Mouse (Mus musculus) thymus, postnatal 10 days (tissue): ENCODE measurements around the gene Hoxa4.
A peak's percentile ranks its signal among the peaks of the same experiment; 100 is the strongest.

Experiments used
- DNase-seq, 2 experiments: peaks; one replicate each; pipeline ENCODE4 v3.0.0; 2021; ENCODE audit warnings: low spot score in 2 of 2

Hoxa4 gene

GRCm38 (mm10) chr6:52203371-52204049 is 12.0 kb upstream of the Hoxa4 start:
- no peak for DNase-seq

GRCm38 (mm10) chr6:52203121-52203370 is 11.5 kb upstream of the Hoxa4 start:
- no peak for DNase-seq

GRCm38 (mm10) chr6:52202362-52203120 is 11.0 kb upstream of the Hoxa4 start:
- no peak for DNase-seq

DNA sequence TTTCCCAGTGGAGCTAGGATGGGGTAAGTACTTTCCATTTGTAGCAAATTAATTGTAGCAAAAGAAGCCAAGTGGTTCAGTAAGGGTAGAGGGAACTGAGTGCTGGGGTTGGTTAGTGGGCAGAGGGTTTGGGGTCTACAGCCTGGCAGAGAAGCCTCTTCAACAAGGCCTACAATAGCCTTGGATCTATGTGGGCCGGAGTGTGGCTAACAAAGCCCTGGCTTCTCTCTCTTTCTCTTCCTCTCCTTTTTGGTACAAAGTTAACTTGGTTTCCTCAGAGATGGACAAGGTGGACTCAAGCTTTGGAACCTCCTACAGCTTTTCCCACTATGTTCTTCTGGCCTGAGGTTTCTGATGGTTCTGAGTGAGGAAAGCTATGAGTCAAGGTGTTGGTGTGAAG is 9.7 kb upstream of the Hoxa4 start:
- no peak for DNase-seq

- DNase-seq: no peak
These were observed 9.2 kb upstream of the Hoxa4 start for GRCm38 (mm10) chr6:52200751-52201250.

DNA sequence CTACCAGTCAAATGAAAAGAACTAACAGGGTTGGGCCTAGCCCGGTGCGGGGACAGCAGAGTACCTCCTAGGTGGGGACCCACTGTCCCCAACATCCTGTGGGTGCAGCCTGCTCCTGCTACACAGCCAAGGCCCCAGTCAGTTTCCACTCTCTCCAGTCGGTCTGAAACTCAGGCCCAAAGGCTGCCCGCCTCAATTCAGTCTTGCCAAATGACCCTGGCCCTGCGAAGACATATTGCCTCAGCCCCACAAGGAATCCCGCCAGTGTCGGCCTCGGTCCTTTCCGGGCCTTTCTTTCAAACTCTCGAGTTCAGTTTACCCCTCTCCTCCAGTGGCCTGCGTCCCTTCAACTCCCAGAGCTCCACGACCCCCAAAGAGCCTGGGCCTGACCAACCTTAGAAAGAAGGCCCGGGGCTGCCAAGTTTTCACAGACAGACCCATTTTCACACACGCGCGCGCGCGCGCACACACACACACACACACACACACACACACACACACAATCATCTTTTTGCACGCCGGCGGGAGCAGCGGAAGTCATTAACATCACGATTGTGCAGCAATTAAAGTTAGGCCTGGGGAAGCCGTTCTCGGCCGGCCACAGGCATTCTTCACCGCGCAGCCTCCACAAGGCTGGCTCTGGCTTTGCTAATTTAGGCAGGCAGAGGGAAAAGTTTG is 8.7 kb upstream of the Hoxa4 start:
- no peak for DNase-seq

GRCm38 (mm10) chr6:52197271-52197670 is 5.7 kb upstream of the Hoxa4 start:
- DNase-seq: no peak

- DNase-seq: no peak
These were observed 5.3 kb upstream of the Hoxa4 start for GRCm38 (mm10) chr6:52196811-52197210.

- no peak for DNase-seq
These were observed 3.1 kb upstream of the Hoxa4 start for GRCm38 (mm10) chr6:52194690-52195089.

DNA sequence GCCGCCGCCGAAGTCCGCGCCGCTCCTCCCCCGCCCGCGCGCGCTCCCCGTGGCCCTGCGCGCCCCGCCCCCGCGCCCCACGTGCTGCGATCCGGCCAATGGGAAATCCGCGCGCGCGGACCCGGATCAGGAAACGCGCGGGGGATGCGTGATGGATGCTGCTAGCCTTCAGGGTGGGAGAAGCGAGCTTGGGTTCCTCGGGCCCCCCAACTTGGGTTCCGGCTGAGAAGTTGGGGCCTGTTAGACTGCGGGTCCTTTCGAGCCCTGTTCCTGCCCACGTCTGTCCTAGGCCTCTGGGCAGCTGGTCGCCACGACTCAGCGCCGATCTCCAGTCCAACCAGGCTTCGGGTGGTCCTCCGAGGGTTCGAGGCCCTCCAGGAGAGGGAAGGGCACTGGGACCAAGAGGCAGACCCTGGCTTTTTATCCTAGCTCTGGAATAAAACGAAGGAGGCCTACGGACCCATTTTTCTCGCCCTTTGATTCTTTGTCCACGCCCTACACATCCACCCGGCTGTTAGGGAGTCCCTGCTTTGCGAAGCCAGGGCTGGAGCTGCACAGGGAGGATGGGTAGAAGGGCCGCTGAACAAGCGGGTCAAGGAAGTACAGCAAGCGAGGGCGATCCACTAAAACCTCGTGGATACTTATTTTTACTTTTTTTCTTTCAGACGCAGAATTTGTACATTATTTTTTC is 452 bp upstream of the Hoxa4 start:
- DNase-seq: peak; percentile 73 to 86

DNA sequence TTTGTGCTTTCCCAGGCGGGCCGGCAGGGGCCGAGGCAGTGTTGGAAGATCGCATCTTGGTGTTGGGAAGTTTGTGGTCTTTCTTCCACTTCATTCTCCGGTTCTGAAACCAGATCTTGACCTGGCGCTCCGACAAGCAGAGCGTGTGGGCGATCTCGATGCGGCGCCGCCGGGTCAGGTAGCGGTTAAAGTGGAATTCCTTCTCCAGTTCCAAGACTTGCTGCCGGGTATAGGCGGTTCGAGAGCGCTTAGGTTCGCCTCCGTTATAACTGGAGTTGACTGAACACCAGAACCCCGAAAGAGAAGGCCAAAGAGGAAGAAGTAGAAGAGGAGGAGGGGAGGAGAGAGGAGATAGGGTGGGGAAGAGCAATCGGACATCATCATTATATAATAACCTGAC is 1.1 kb downstream of the Hoxa4 start:
- DNase-seq: no peak

DNA sequence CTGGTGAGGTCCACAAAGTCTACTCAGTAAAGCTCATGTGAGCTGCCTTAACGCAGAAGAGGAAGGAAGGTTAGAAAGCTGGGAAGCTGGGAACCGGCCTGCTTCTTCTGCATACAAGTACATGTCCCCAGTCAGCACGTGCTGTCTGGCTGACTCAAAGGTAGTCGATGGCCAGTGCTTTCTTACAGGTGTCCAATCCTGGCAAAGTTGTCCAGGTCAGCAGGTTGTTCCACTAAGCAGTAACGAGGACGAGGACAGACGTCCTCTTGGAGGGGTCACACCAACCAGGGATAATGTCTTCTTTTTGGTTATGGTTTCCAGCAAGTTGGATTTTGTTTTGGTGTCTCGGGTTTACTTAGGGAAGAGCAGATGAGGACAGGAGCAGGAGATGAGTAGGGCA is 1.6 kb downstream of the Hoxa4 start:
- DNase-seq: no peak

GRCm38 (mm10) chr6:52189172-52189591 is 2.4 kb downstream of the Hoxa4 start:
- no peak for DNase-seq

- DNase-seq: no peak
These were observed 5.1 kb downstream of the Hoxa4 start for GRCm38 (mm10) chr6:52186500-52186899.

GRCm38 (mm10) chr6:52185834-52186233 is 5.7 kb downstream of the Hoxa4 start:
- DNase-seq: no peak

DNA sequence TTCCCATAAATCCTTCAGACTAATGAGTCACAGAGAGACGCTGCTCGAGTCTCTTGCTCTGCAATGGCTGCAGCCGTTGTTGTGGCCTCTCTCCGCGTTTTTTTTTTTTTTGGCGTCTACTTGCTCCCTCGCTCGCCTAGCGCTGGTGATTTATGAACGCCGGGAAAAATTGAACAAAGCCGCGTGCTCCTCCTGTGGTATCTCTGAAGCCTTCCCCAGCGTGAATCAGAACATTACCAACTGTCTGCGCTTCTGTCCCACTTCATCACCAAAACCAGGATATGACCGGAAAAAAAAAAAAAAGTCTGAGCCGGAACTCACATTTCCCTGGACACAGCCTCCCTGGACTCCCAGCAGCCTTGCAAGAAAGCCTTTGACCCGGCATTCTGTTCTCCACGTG is 6.3 kb downstream of the Hoxa4 start:
- DNase-seq: no peak

DNA sequence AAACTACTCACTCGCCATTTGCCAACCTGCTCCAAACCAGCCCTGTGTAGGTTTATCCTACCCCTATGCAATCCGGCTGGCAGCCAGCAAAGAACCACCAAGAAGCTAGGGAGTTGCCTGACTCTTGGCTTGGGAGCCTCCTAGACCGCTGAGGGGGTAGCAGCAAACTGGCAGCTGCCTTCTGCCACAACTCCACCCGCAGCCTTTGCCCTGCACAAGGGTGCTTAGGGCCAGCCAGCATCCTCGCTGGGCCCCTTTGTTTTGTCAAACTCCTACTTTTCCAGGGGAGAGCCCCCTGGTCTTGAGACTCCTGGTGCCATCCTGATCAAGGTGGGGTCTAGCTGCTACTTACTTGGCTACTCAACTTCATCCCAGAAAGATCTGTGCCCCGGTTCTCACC is 6.9 kb downstream of the Hoxa4 start:
- no peak for DNase-seq

DNA sequence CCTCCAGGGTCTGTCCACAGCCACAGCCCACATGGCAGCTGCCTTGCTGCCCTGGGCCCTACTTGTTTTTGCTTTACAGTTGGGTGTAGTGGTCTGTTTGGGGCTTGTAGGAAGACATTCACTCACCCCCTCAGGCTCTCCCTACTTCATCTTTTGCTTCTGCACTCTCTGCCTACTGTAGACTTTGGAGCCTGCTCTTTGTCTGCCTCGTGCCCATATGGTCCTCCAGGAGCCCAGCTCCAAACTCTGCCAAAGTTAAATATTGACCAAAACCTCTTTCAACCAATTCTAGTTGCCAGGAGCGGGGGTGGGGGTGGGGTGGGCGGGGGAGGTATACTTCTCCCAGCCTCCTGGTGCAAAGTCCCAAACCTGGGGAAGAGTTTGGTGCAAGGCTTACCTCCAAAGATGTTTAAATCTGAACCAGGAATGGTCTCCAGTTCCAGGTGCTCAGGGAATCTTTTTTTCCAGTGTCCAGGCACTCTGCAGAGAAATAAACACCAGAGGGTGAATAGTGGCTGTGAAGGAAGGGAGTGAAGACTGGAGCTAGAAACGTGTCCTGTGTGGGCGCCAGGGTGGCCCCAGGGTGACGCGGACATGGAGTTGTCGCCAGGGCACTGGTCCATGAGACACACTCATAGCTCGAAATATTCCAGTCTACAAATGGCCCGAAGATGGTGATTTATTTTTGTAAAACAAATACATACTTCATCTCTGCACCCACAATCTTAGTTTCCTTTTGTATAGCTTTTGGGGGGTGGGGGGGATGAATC is 8.1 kb downstream of the Hoxa4 start:
- no peak for DNase-seq

DNA sequence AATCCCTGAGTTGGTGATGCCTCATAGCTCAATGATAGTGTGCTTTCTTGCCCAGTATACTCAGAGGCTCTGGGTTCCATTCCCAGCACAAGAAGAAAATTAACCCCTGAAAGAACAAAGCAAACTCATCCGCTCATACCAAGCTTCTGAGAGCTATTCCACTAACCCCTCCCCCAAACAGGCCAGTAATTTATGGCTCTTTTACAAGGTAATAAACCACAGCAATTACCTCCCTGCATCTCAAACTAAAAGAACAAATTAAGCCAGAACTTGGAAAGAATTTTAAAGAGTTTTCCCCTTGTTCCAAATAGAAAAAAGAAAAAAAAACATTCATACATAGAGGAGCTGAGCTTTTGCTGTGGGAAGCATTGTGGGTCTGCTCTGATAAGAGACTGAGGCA is 8.8 kb downstream of the Hoxa4 start:
- DNase-seq: no peak

- DNase-seq: no peak
These were observed 9.5 kb downstream of the Hoxa4 start for GRCm38 (mm10) chr6:52182030-52182429.

- no peak for DNase-seq
These were observed 10.8 kb downstream of the Hoxa4 start for GRCm38 (mm10) chr6:52180726-52181125.
